Mouse (Mus musculus): ENCODE data around the gene Ugp2. TPM values are rescaled to one million over a fixed set of nuclear protein-coding genes. Genes with fewer than 3 reads are reported as not detected.

Ugp2 gene
- polyA plus RNA-seq, 1 experiment from 2014 or later = 70.0 TPM

DNA sequence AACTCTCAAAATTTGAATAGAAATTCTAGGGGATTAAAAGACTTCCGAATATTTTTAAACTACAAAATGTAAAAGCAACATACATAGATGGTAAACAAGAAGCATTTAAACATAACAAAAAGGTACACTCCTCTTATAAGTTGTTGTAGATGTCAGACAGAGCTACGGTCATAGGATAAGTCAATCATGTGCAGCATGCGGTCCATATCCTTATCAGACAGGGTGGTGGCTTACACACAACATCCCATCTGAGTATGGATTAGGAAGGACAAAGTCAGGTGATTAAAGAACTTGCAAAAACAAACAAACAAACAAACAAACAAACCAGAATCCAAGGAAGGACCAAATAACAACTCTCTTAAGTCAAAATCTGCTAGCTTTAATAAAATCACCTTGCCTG is 25.0 kb downstream of the Ugp2 start:
- H3K9me3 ChIP-seq (ENCODE audit: control insufficient read depth, low read length) = no peaks in the 10 kb centered on the region
- WGBS = 96% methylated on average over 3 of the region's 3 CpGs

DNA sequence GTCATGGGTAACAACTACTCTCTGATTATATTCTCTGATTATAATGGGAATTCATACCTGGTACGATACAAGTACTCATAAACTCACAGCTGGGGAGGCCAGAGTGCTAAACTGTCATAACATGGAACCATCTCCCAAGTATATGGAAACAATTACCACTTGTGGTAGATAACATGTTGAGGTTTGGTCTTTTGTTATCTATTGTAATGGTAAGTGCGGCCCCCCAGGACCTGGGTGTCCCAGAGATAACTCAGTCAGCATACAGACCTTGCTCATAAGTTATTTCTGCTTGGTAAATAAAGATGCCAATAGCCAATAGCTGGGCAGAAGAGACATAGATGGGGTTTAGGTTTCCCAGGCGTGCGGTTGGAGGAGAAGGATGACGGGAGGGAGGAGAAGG is 27.5 kb downstream of the Ugp2 start:
- ATAC-seq (ENCODE audit: low FRiP score) = no peak

More for the DNA sequence above, 25.0 kb downstream of the Ugp2 start:
- Histone ChIP-seq H3K27ac (ENCODE audit: low read depth, low read length) (no peak overlapping the region), H3K36me3 (ENCODE audit: control insufficient read depth, insufficient read depth, low read length) (no peaks in the 10 kb centered on the region), H3K27me3 (ENCODE audit: control insufficient read depth, insufficient read depth, low read length) (no peaks in the 10 kb centered on the region), H3K4me3 (ENCODE audit: low read depth, low read length) (no peak overlapping the region), H3K9ac (ENCODE audit: low read length) (no peak overlapping the region), H3K4me2 (no peak overlapping the region), H3K4me1 (ENCODE audit: control insufficient read depth, insufficient read depth, low read length) (no peaks in the 10 kb centered on the region)
- DNase-seq (ENCODE audit: low spot score, missing footprints) (no peak), ATAC-seq (ENCODE audit: low FRiP score) (no peak)

DNA sequence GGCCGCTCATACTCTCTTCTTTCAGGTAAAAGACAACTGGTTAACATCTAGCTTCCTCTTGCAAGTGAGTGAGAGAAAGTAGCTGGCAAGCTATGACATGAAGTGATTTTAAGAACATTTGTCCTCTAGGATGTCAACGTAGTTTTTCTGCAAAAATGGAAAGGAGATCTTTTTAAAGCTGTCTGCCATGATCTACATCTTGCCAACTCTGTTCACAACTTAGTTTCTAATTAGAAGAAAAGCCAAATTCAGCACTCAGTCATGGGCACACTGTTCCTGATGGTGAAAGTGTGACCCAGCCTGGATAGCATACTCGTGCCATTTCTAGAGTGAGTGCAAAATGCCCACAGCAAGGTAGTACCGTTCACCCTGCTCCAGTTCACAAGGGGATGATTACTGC is 31.9 kb downstream of the Ugp2 start:
- Histone ChIP-seq H3K9ac (ENCODE audit: low read length) (no peak overlapping the region), H3K9me3 (ENCODE audit: control insufficient read depth, low read length) (no peaks in the 10 kb centered on the region), H3K27ac (ENCODE audit: low read depth, low read length) (no peak overlapping the region), H3K36me3 (ENCODE audit: control insufficient read depth, insufficient read depth, low read length) (no peaks in the 10 kb centered on the region), H3K27me3 (ENCODE audit: control insufficient read depth, insufficient read depth, low read length) (no peaks in the 10 kb centered on the region), H3K4me1 (ENCODE audit: control insufficient read depth, insufficient read depth, low read length) (no peaks in the 10 kb centered on the region), H3K4me2 (no peak overlapping the region), H3K4me3 (ENCODE audit: low read depth, low read length) (no peak overlapping the region)
- no peak for ATAC-seq (ENCODE audit: low FRiP score)
- 93% methylated on average over 4 of the region's 4 CpGs for WGBS
- no peak for DNase-seq (ENCODE audit: low spot score, missing footprints)

More for the DNA sequence above, 27.5 kb downstream of the Ugp2 start:
- Histone ChIP-seq H3K9me3 (ENCODE audit: control insufficient read depth, low read length) (no peaks in the 10 kb centered on the region), H3K4me1 (ENCODE audit: control insufficient read depth, insufficient read depth, low read length) (no peaks in the 10 kb centered on the region), H3K9ac (ENCODE audit: low read length) (no peak overlapping the region), H3K4me2 (no peak overlapping the region), H3K27ac (ENCODE audit: low read depth, low read length) (no peak overlapping the region), H3K27me3 (ENCODE audit: control insufficient read depth, insufficient read depth, low read length) (no peaks in the 10 kb centered on the region), H3K36me3 (ENCODE audit: control insufficient read depth, insufficient read depth, low read length) (no peaks in the 10 kb centered on the region), H3K4me3 (ENCODE audit: low read depth, low read length) (no peak overlapping the region)
- DNase-seq (ENCODE audit: low spot score, missing footprints) = no peak
- 94% methylated on average over 5 of the region's 5 CpGs for WGBS

DNA sequence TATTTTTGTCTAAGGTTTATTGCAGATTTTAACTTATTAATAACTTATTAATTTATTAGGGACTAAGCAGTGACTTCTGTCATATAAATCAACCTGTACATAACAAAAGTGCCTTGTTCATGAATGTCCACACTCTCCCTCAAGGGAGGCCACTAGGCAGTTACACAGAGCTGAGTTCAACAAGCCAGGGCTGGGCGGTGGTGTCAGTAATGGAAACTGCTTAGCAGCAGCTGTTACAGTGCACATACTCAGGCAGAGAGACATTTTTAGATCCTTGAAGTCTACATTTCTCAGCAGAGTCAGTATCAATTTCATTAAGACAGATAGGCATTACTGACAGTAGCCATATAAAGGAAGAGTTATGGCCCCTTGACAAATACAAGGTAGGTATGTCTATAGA is 33.1 kb downstream of the Ugp2 start:
- Histone ChIP-seq H3K4me2 (no peak overlapping the region), H3K36me3 (ENCODE audit: control insufficient read depth, insufficient read depth, low read length) (no peaks in the 10 kb centered on the region), H3K9me3 (ENCODE audit: control insufficient read depth, low read length) (no peaks in the 10 kb centered on the region), H3K4me3 (ENCODE audit: low read depth, low read length) (no peak overlapping the region), H3K27ac (ENCODE audit: low read depth, low read length) (no peak overlapping the region), H3K27me3 (ENCODE audit: control insufficient read depth, insufficient read depth, low read length) (no peaks in the 10 kb centered on the region), H3K4me1 (ENCODE audit: control insufficient read depth, insufficient read depth, low read length) (no peaks in the 10 kb centered on the region), H3K9ac (ENCODE audit: low read length) (no peak overlapping the region)
- WGBS = 96% methylated on average over 1 of the region's 1 CpGs
- DNase-seq (ENCODE audit: low spot score, missing footprints) = no peak
- ATAC-seq (ENCODE audit: low FRiP score) = no peak

DNA sequence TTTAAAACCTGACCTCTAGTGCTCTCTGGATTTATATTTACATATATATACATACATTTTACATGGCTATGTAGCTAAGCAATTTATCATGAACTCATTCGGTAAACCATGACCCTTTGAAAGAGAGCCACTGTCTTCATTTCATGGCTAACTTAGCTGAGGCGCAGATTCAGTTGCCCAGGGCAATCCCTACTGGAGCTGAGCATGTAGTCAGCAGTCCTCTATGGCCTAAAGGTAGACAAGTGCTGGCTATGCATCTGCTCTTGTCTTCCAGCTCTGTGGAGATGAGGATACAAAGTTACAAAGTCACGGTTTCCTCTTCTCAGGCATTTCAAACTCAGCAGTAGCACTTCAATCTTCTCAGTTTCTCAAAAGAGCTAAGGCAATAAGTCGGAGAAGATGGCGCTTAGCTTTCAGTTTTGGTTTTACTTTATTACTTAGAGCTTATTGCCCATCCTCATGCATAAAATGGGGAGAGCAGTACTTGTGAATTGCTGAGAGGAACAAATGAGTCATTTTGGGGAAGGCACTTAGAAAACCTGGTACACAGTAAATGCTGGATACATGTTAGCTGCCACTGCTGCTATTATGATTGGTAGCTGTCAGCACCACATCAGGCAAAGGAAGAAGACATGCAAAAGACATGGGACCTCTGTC is 38.2 kb downstream of the Ugp2 start:
- H3K4me2 ChIP-seq = no peak overlapping the region
- 93% methylated on average over 5 of the region's 5 CpGs for WGBS
- DNase-seq (ENCODE audit: low spot score, missing footprints) (no peak), ATAC-seq (ENCODE audit: low FRiP score) (no peak)
- H3K4me1 ChIP-seq (ENCODE audit: control insufficient read depth, insufficient read depth, low read length) = no peaks in the 10 kb centered on the region
- H3K9ac ChIP-seq (ENCODE audit: low read length) = no peak overlapping the region
- H3K4me3 ChIP-seq (ENCODE audit: low read depth, low read length) = no peak overlapping the region
- no peak overlapping the region for H3K27ac ChIP-seq (ENCODE audit: low read depth, low read length)
- H3K27me3 ChIP-seq (ENCODE audit: control insufficient read depth, insufficient read depth, low read length) = no peaks in the 10 kb centered on the region
- no peaks in the 10 kb centered on the region; the same call in 1 of the 2 replicates for H3K36me3 ChIP-seq (ENCODE audit: control insufficient read depth, insufficient read depth, low read length)
- H3K9me3 ChIP-seq (ENCODE audit: control insufficient read depth, low read length) = no peaks in the 10 kb centered on the region

DNA sequence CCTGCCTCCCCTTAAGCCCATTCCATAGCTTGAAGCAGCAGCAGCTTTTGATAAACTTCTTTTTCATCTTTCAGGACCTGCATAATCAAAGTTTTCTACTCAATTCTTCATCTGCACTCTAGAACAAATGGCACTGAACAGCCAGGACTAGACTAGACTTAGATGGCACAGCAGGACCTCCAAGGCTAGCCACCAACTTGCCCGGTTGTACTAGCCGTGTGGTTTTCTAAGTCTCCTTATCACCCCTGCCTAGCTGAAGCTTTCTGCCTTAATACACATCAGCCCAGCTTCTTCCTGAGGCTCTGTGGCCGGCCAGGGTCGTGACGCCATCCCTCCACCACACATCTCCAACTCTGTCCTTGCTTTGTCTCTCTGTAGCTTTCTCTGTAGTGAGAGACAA is 42.9 kb downstream of the Ugp2 start:
- ATAC-seq (ENCODE audit: low FRiP score) = no peak
- peaks cover 3% of the 10 kb centered on the region; the same call in 1 of the 2 replicates for H3K36me3 ChIP-seq (ENCODE audit: control insufficient read depth, insufficient read depth, low read length)
- no peaks in the 10 kb centered on the region for H3K4me1 ChIP-seq (ENCODE audit: control insufficient read depth, insufficient read depth, low read length)
- WGBS = 89% methylated on average over 5 of the region's 5 CpGs
- H3K9me3 ChIP-seq (ENCODE audit: control insufficient read depth, low read length) = no peaks in the 10 kb centered on the region
- no peak overlapping the region for H3K4me2 ChIP-seq
- H3K4me3 ChIP-seq (ENCODE audit: low read depth, low read length) = no peak overlapping the region
- no peak overlapping the region for H3K9ac ChIP-seq (ENCODE audit: low read length)
- no peak overlapping the region for H3K27ac ChIP-seq (ENCODE audit: low read depth, low read length)
- no peaks in the 10 kb centered on the region for H3K27me3 ChIP-seq (ENCODE audit: control insufficient read depth, insufficient read depth, low read length)
- no peak for DNase-seq (ENCODE audit: low spot score, missing footprints)

DNA sequence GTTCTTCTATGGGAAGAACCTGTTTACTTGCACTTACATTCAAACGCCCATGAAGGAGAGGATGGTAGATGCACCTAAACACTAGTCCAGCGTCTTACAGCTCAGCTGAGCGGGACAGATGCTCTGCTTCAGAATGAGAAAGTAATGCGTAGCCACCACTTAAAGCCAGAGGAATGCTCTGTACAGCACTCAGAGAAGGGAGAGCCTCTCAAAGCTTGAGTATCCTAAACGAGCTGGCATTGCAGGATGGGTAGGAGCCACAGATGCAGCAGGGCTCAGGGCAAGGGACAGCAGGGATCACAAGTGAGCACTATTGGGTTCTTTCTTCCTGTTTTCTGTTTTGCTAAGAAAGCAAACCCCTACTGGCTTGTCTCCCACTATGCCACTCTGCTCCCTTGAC is 43.5 kb downstream of the Ugp2 start:
- H3K4me3 ChIP-seq (ENCODE audit: low read depth, low read length) = no peak overlapping the region
- ATAC-seq (ENCODE audit: low FRiP score) (no peak), DNase-seq (ENCODE audit: low spot score, missing footprints) (no peak)
- H3K9ac ChIP-seq (ENCODE audit: low read length) = no peak overlapping the region
- H3K27me3 ChIP-seq (ENCODE audit: control insufficient read depth, insufficient read depth, low read length) = no peaks in the 10 kb centered on the region
- H3K9me3 ChIP-seq (ENCODE audit: control insufficient read depth, low read length) = no peaks in the 10 kb centered on the region
- H3K36me3 ChIP-seq (ENCODE audit: control insufficient read depth, insufficient read depth, low read length) = peaks cover 3% of the 10 kb centered on the region; the same call in 1 of the 2 replicates
- no peak overlapping the region for H3K4me2 ChIP-seq
- no peaks in the 10 kb centered on the region for H3K4me1 ChIP-seq (ENCODE audit: control insufficient read depth, insufficient read depth, low read length)
- 92% methylated on average over 5 of the region's 5 CpGs for WGBS
- H3K27ac ChIP-seq (ENCODE audit: low read depth, low read length) = no peak overlapping the region

DNA sequence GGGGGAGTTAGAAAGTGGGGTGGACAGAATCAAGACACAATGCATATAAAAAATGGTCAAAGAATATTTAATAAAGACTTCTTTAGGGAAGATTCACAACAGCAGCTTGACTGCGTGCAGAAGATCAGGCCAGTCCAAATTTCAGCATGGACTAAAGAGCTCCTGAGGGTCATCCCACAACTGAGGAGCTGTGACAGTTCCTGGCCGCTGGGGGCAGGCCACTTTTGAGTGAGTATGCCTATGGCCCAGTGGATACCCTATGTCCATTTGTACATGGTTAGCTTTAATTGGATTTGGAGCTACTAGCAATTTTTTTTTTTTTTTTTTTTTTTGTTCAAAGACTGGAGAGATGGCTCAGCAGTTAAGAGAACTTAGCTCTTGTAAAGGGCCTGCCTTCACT is 44.2 kb downstream of the Ugp2 start:
- no peak overlapping the region for H3K4me2 ChIP-seq
- no peaks in the 10 kb centered on the region for H3K9me3 ChIP-seq (ENCODE audit: control insufficient read depth, low read length)
- peaks cover 3% of the 10 kb centered on the region; the same call in 1 of the 2 replicates for H3K36me3 ChIP-seq (ENCODE audit: control insufficient read depth, insufficient read depth, low read length)
- H3K4me3 ChIP-seq (ENCODE audit: low read depth, low read length) = no peak overlapping the region
- no peak overlapping the region for H3K9ac ChIP-seq (ENCODE audit: low read length)
- no peaks in the 10 kb centered on the region for H3K4me1 ChIP-seq (ENCODE audit: control insufficient read depth, insufficient read depth, low read length)
- ATAC-seq (ENCODE audit: low FRiP score) (no peak), DNase-seq (ENCODE audit: low spot score, missing footprints) (no peak)
- H3K27me3 ChIP-seq (ENCODE audit: control insufficient read depth, insufficient read depth, low read length) = no peaks in the 10 kb centered on the region
- no peak overlapping the region for H3K27ac ChIP-seq (ENCODE audit: low read depth, low read length)
- 57% methylated on average over 2 of the region's 2 CpGs for WGBS

DNA sequence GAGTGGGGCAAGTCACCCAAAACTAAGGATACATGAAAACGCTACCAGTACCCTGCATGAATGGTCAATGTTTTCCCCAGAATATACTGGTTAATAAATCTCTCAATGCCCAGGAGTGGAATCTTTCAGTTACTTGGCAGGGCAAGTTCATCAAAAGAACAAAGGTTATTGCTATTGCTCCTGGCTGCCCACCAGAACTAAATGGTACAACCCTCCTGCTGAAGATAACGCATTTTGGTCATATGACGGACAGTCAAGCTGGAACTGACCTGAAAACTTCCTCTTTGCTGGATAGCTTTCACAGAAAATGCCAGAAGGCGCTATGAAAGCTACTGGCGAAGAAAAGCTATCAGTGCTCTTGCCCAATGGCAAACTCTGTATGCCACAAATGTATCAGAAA is 45.2 kb downstream of the Ugp2 start:
- Histone ChIP-seq H3K4me2 (no peak overlapping the region), H3K4me1 (ENCODE audit: control insufficient read depth, insufficient read depth, low read length) (no peaks in the 10 kb centered on the region), H3K27ac (ENCODE audit: low read depth, low read length) (no peak overlapping the region), H3K27me3 (ENCODE audit: control insufficient read depth, insufficient read depth, low read length) (no peaks in the 10 kb centered on the region), H3K9me3 (ENCODE audit: control insufficient read depth, low read length) (no peaks in the 10 kb centered on the region), H3K36me3 (ENCODE audit: control insufficient read depth, insufficient read depth, low read length) (peaks cover 3% of the 10 kb centered on the region; the same call in 1 of the 2 replicates), H3K4me3 (ENCODE audit: low read depth, low read length) (no peak overlapping the region), H3K9ac (ENCODE audit: low read length) (no peak overlapping the region)
- ATAC-seq (ENCODE audit: low FRiP score) = no peak
- peak; percentile 77 for DNase-seq (ENCODE audit: low spot score, missing footprints)
- WGBS = 93% methylated on average over 5 of the region's 5 CpGs

Measured in midbrain, embryonic 11.5 days (tissue).